Mouse (Mus musculus) neural tube, postnatal 0 days (tissue): ENCODE results near the gene Cab39l. TPM values are rescaled to one million over a fixed set of nuclear protein-coding genes. Genes with fewer than 3 reads are reported as not detected.

Experiments used
- polyA plus RNA-seq: library from polyadenylated mRNA; unstranded; fragments of >200 nt; fragmentation: Nextera tagmentation; extraction: Ambion mirVana; gene quantifications from 2 replicates; pipeline ENCODE4 v1.2.1, GENCODE M21; 2015

Cab39l gene
- 19.4 and 22.9 TPM in 2 replicates for polyA plus RNA-seq

GRCm38 (mm10) chr14:59440558-59441471 lies at the start of gene Cab39l, which contains the start of gene Setdb2:
Gene Cab39l (plus strand): TSS chr14:59440972.
Gene Setdb2 (minus strand): TSS chr14:59440884.

GRCm38 (mm10) chr14:59395281-59395680 lies 45.5 kb upstream of the Cab39l start, which contains the start of gene Phf11c:
Gene Phf11c (minus strand): TSS chr14:59395381.

GRCm38 (mm10) chr14:59597398-59598259 lies 156.9 kb downstream of the Cab39l start, which contains the start of gene Cdadc1:
Gene Cdadc1 (minus strand): TSS chr14:59597959.

GRCm38 (mm10) chr14:59625158-59625805 lies 184.5 kb downstream of the Cab39l start, which contains the start of gene Shisa2:
Gene Shisa2 (plus strand): TSS chr14:59625308.

Other genes starting within 250 kb of the Cab39l start
- gene Rcbtb1, start 239.8 kb upstream of the Cab39l start, polyA plus RNA-seq: 25.6 TPM in 2 replicates
- not detected in 2 replicates for gene Gm6904, start 180.8 kb upstream of the Cab39l start, polyA plus RNA-seq
- 0.29 TPM in 1 of 2 replicates, not detected in the other for gene Phf11a, start 143.4 kb upstream of the Cab39l start, polyA plus RNA-seq
- 0.93 and 1.1 TPM in 2 replicates for gene Phf11b, start 99.6 kb upstream of the Cab39l start, polyA plus RNA-seq
- gene Phf11d, start 75.5 kb upstream of the Cab39l start, polyA plus RNA-seq: 0.64 and 0.76 TPM in 2 replicates
- gene Phf11c, start 45.6 kb upstream of the Cab39l start, polyA plus RNA-seq: 0.14 TPM in 1 of 2 replicates, not detected in the other
- 3.5 and 4.7 TPM in 2 replicates for gene Setdb2, start 88 bp upstream of the Cab39l start, polyA plus RNA-seq
- gene Cdadc1, start 157.0 kb downstream of the Cab39l start, polyA plus RNA-seq: 29.6 and 31.6 TPM in 2 replicates
- 4.8 and 5.6 TPM in 2 replicates for gene Shisa2, start 184.3 kb downstream of the Cab39l start, polyA plus RNA-seq